Mouse (Mus musculus) CD8-positive naive resting alpha-beta T cell, adult 2 months (primary cell): ENCODE measurements around the gene Zmiz2.
"Not testable (repeated sequence)": the region's sequence is repeated elsewhere in the genome, so short reads cannot be mapped to it uniquely, and the experiment has no call there.

ENCODE experiments used
- DNase-seq, 2 experiments: peaks; one replicate each; pipeline ENCODE4 v3.0.0; 2022; ENCODE audit warnings: low read depth in 2 of 2, low spot score in 2 of 2

Zmiz2 gene

GRCm38 (mm10) chr11:6395565-6395964, 6.7 kb downstream of the Zmiz2 start:
- no peak for DNase-seq

- DNase-seq = no peak
Measured at GRCm38 (mm10) chr11:6398141-6398540, 9.3 kb downstream of the Zmiz2 start.

GRCm38 (mm10) chr11:6402515-6403510, 13.9 kb downstream of the Zmiz2 start:
- peak; percentile 85 to 89 for DNase-seq

- DNase-seq = no peak
Measured at GRCm38 (mm10) chr11:6403830-6404405, 15.0 kb downstream of the Zmiz2 start.

GRCm38 (mm10) chr11:6404699-6405566, 16.1 kb downstream of the Zmiz2 start:
- DNase-seq = no peak

GRCm38 (mm10) chr11:6405591-6406081, 16.8 kb downstream of the Zmiz2 start:
- DNase-seq = no peak

- no peak for DNase-seq
Measured at GRCm38 (mm10) chr11:6406251-6407161, 17.6 kb downstream of the Zmiz2 start.

- no peak for DNase-seq
Measured at GRCm38 (mm10) chr11:6407162-6407621, 18.3 kb downstream of the Zmiz2 start.

GRCm38 (mm10) chr11:6410050-6410602, 21.3 kb downstream of the Zmiz2 start:
- no peak for DNase-seq

- not testable (repeated sequence) for DNase-seq
Measured at GRCm38 (mm10) chr11:6410755-6411154, 21.9 kb downstream of the Zmiz2 start.

- DNase-seq = peak; percentile 68
Measured at GRCm38 (mm10) chr11:6411684-6412083, 22.8 kb downstream of the Zmiz2 start.

- no peak for DNase-seq
Measured at GRCm38 (mm10) chr11:6413264-6413663, 24.4 kb downstream of the Zmiz2 start.

GRCm38 (mm10) chr11:6414751-6415550, 26.1 kb downstream of the Zmiz2 start, which contains the start of gene Ppia:
Ppia (plus strand) TSS chr11:6415443.
- DNase-seq = no peak

GRCm38 (mm10) chr11:6415551-6416404, 26.9 kb downstream of the Zmiz2 start:
- DNase-seq = peak; percentile 98 to 99

GRCm38 (mm10) chr11:6416405-6417034, 27.6 kb downstream of the Zmiz2 start:
- peak; percentile 70 to 77 for DNase-seq

- no peak for DNase-seq
Measured at GRCm38 (mm10) chr11:6417069-6417468, 28.2 kb downstream of the Zmiz2 start.

- no peak for DNase-seq
Measured at GRCm38 (mm10) chr11:6417490-6417889, 28.6 kb downstream of the Zmiz2 start.
